ENCODE assay signal across 17 mouse cellular contexts in genomic region chr11:62027705-62028104, GRCm38 (mm10).
DNase-seq lines count a peak whose midpoint lies in the region; ATAC-seq and TF ChIP-seq lines count a peak whose summit lies in the region.
"Had no signal": no experiment of that assay in that cellular context is flagged by ENCODE, and none has a peak within 500 bp of the region (broad histone marks: within the 10 kb centered on the region; RNA-seq: fewer than 3 reads in every experiment).

No protein-coding gene starts in this region.

- H3K27ac ChIP-seq in forebrain, embryonic 15.5 days (replicated peaks), result peak overlapping the region; percentile 19; the same call in 1 of the 2 replicates
- H3K27ac ChIP-seq in forebrain, embryonic 14.5 days (ENCODE audit: low read depth, low read length), result no peak overlapping the region
- peak overlapping the region; percentile 7; the same call in 1 of the 2 replicates for H3K27ac ChIP-seq in layer of hippocampus, adult 2 months
- H3K27ac ChIP-seq: hindbrain, embryonic 15.5 days; liver, embryonic 13.5 days had no signal

- ATAC-seq in forebrain, embryonic 15.5 days (replicated peaks), result no peak
- no peak for ATAC-seq in forebrain, embryonic 14.5 days
- ATAC-seq in granulocyte monocyte progenitor cell, adult 5-6 weeks (replicated peaks; ENCODE audit: poor library complexity, severe bottlenecking), result 0 out of 2 replicates have a peak, but pooled peaks have one; percentile 35
- ATAC-seq: intestine, postnatal 0 days had no signal

- H3K9me3 ChIP-seq in forebrain, embryonic 15.5 days, result no peaks in the 10 kb centered on the region
- H3K9me3 ChIP-seq in forebrain, embryonic 14.5 days (replicated peaks; ENCODE audit: control insufficient read depth, low read length), result no peaks in the 10 kb centered on the region
- H3K9me3 ChIP-seq: heart, embryonic 12.5 days; hindbrain, embryonic 15.5 days; liver, embryonic 13.5 days had no signal

- no peaks in the 10 kb centered on the region for H3K36me3 ChIP-seq in forebrain, embryonic 15.5 days
- H3K36me3 ChIP-seq in forebrain, embryonic 14.5 days (ENCODE audit: control insufficient read depth, insufficient read depth, low read length), result no peaks in the 10 kb centered on the region
- H3K36me3 ChIP-seq: heart, embryonic 12.5 days; hindbrain, embryonic 15.5 days had no signal

- H3K27me3 ChIP-seq in forebrain, embryonic 15.5 days, result no peaks in the 10 kb centered on the region
- H3K27me3 ChIP-seq in forebrain, embryonic 14.5 days (replicated peaks; ENCODE audit: control insufficient read depth, insufficient read depth, low read length), result no peaks in the 10 kb centered on the region
- H3K27me3 ChIP-seq: heart, embryonic 12.5 days; hindbrain, embryonic 15.5 days; liver, embryonic 13.5 days had no signal

- no peak overlapping the region for H3K4me3 ChIP-seq in forebrain, embryonic 15.5 days
- H3K4me3 ChIP-seq in forebrain, embryonic 14.5 days (ENCODE audit: low read depth, low read length), result no peak overlapping the region
- no peak overlapping the region for H3K4me3 ChIP-seq in layer of hippocampus, adult 2 months
- H3K4me3 ChIP-seq: heart, embryonic 12.5 days; hindbrain, embryonic 15.5 days; liver, embryonic 13.5 days had no signal

- no peak overlapping the region for H3K4me2 ChIP-seq in forebrain, embryonic 15.5 days (replicated peaks)
- no peak overlapping the region for H3K4me2 ChIP-seq in forebrain, embryonic 14.5 days (ENCODE audit: low read length)
- H3K4me2 ChIP-seq: heart, embryonic 12.5 days; hindbrain, embryonic 15.5 days; liver, embryonic 13.5 days had no signal

- no peak for TF ChIP-seq CTCF in layer of hippocampus, adult 2 months (conservative IDR thresholded peaks at IDR 0.05)

- DNase-seq in forebrain, embryonic 14.5 days (ENCODE audit: low spot score), result no peak
- no peak for DNase-seq in layer of hippocampus, adult 2 months (ENCODE audit: low spot score in 2 of 2)
- no peak for DNase-seq in layer of hippocampus, postnatal 10 days (ENCODE audit: low spot score in 2 of 2)
- peak; percentile 54 for DNase-seq in A20 (ENCODE audit: low read depth, low spot score)
- no peak for DNase-seq in cerebellum, adult 9-10 months
- DNase-seq: adrenal gland, adult 2 months; B cell, adult 2 months; gastrocnemius, postnatal 36 days; liver, embryonic 13.5 days; retina, postnatal 1 day; right cerebral cortex, postnatal 4 days; thymus, postnatal 25 days had no signal

- H3K9ac ChIP-seq in forebrain, embryonic 15.5 days (replicated peaks), result no peak overlapping the region
- H3K9ac ChIP-seq in forebrain, embryonic 14.5 days (ENCODE audit: low read length), result no peak overlapping the region
- H3K9ac ChIP-seq: heart, embryonic 12.5 days; hindbrain, embryonic 15.5 days; liver, embryonic 13.5 days had no signal

- H3K4me1 ChIP-seq in forebrain, embryonic 15.5 days, result peaks cover 32% of the 10 kb centered on the region
- H3K4me1 ChIP-seq in forebrain, embryonic 14.5 days (ENCODE audit: control insufficient read depth, insufficient read depth, low read length), result peaks cover 20% of the 10 kb centered on the region; the same call in 1 of the 2 replicates

- WGBS in forebrain, embryonic 15.5 days, result 51% methylated on average over 2 of the region's 2 CpGs
- WGBS in forebrain, embryonic 14.5 days, result 45% methylated on average over 2 of the region's 2 CpGs
